Mouse (Mus musculus) testis, postnatal 14 days (tissue): ENCODE measurements around the gene Slx4.
"Not testable (repeated sequence)": the region's sequence is repeated elsewhere in the genome, so short reads cannot be mapped to it uniquely, and the experiment has no call there.

Source experiments
- DNase-seq: peaks from one replicate; pipeline ENCODE4 v3.0.0; 2021; ENCODE audit warnings: low spot score

The Slx4 gene

DNA sequence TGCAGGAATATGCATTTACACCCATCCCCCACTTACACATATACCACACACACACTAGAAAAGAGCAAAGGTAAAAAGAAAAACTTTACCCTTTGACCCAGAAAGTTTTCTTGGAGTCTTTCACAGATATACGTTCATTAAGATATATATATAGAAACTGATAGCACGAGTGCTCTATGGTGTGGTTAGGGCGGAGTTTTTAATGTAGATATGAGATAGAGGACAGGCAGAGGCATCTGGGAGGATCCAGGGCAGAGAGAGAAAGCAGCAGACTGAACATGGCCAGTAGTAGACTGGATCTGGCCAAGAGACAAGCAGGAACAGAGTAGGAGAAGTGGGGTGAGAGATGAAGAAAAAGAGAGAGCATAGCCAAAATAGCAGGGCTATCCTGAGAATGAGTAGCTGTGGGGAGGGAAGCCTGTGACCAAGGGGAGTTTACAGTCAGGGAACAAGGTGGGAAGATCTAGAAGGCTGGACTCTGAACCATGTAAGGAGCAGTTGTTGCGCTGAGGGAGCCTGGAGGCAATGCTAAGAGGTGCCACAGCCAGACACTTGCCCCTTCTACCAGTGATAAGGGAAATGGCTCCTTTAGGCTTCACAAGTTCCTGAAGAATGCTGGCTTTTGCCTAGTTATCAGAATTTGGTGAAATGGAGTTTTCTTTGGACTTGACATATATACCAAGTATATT lies 9.5 kb upstream of the Slx4 start:
- no peak for DNase-seq

DNA sequence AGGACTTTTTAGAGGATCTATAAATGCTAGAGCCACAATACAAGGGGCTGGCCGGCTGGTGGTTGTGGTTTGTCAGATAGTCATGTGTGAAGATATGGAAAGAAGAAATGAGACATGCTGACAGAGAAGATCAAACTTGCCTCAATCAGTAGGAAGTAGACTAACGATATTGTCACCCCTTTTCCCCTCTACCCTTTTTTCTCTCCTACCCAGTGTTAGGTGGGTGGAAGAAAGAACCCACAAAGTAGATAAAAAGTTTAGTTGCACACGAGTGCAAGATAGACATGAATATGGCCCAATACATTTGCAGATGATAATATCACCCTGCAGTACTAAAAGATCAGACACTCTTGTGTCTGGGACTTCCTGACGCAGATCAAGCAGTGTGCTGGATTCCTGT lies 15.2 kb downstream of the Slx4 start:
- DNase-seq = no peak

DNA sequence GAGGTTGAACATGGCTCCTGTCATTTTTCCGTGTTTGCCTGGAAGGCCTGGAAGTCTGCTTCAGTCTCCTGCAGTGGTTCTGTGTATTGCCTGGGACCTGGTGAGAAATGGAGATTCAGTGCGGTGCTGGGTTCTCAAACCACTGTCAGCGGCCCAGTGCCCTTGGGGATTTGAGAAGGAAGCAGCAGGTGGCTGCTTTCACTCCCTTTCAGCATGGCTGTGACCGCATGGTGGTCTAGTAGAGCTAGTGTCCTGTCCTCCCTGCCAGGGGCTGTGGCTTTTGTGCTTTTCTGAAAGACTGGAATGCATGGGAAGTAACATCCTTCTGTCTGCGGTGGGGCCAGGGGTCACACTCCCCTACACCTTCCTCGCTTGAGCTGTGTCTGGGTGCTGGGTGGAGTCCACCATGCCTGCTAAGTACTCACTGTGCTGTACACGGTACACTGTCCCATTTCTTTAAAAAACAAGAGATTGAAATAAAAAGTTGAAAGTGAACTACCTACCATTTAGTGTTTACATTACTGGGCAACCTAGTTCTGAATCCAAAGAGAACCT lies 20.3 kb downstream of the Slx4 start:
- DNase-seq = no peak

DNA sequence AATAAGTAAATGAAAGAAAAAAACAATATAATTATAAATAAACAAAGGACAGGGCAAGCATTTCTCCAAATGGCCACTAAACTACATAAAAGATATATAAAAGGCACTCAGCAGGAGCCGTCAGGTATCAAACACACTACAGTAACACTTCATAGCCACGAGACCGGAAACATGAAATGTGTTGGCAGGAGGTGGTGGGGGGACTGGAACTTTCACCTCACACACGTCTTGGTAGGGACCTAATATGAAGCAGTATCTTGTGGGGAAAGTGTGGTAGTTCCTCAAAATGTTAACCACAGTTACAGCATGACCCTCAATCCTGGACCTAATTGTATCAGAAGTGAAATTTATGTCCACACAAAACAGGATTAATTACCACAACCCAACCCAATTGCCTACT lies 21.4 kb downstream of the Slx4 start:
- no peak for DNase-seq

DNA sequence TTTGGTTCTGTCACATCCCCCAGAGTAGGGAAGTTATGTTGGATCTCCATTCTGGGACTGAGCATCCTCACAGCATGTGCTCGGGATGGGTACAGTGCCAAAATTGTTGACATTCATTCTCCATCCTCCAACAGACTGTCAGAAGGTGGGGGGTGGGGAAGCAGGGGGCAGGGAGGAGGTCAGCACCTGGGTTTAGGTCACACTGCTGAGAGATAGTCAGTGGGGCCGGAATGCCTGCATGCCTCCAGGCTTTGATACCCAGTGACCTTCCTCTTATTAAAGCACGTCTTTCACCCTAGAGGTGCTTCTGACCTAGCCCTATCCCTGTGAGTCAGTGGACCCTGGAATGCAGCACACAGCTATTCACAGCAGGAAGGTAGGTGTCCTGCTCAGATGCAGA lies 26.9 kb downstream of the Slx4 start:
- DNase-seq = no peak

DNA sequence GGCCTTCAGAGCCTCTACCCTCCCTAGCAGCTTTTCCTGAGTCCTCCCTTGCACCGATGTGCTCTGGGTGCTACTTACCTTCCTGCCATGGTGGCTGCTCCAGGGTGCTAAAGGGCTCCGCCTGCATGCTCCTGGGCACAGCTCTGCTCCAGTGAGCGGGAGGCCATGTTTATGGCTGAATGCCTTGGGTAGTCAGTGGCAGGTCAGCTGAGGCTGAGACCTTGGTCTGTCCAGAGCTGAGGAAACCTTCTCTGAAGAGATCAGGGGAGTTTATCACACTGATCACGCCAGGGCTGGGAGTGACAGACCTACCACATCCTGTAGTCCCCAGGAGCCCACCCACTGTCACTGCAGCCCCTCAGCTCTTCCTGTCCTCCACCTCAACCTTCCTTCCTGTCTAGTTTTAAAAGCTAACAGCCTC lies 27.3 kb downstream of the Slx4 start, which contains the start of gene Nlrc3:
Gene Nlrc3, minus strand, starts transcription at position 382 of the 421 bp plus-strand sequence.
- no peak for DNase-seq

DNA sequence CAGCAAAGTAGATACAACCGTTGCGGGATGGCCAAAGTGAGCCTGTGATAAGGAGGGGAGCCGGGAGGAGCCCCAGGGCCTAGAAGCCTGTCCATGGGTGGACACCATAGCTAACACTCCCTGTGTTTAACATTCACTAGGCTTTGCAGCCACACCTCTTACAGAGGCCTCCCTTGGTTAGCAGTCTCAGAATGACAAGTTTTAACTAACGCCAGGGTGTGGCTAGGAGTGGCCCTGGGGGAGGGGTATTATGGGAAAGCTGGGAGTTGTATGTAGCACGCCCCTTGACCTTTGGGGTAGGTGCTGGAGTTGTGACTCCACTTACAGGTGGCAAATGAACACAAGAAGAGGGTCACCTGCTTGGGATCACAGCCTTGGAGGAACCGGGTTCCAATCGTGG lies 27.9 kb downstream of the Slx4 start:
- DNase-seq = no peak

DNA sequence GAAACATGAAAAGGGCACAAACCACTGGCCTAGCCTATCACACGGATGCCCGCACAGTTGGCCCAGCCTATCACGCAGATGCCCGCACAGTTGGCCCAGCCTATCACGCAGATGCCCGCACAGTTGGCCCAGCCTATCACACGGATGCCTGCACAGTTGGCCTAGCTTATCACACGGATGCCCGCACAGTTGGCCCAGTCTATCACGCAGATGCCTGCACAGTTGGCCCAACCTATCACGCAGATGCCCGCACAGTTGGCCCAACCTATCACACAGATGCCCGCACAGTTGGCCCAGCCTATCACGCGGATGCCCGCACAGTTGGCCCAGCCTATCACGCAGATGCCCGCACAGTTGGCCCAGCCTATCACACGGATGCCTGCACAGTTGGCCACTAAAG lies 29.1 kb downstream of the Slx4 start:
- DNase-seq = not testable (repeated sequence)

DNA sequence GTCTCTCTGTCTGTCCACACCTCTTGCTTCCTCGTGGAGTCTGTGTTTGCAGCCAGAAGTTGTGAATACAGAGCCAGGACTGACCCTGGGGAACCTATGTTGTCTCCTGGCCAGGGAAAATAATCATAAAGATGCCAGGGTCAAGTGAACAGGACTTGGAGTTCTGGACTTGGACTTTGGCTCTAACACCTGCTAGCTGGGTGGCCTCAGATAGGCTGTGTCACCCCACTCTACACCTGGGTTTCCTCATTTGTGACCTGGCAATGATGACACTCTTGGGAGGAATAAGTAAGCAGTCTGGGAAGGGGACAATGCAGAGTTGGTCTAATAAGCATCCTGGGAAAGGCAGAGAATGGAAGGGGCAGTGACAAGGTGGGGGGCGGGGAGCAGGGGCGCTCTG lies 38.0 kb downstream of the Slx4 start:
- no peak for DNase-seq

DNA sequence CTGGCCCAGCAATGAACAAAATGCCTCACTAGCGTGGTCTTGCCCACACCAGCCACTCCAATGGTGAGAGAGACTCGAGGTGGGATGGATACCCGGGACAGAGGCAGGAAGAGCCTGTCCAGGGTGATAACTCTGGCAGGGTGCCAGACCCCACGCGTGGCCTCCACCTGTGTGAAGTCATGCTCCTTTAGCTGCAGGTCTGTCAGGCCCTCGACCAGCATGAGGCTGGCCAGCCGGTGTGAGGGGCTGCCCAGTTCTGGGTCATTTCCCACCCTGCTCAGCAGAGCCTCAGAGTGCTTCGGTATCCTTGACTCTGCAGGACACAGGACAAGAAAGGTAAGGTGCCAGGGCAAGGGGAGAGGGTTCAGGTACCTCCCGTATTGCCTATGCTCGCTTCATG lies 38.6 kb downstream of the Slx4 start:
- DNase-seq = no peak

DNA sequence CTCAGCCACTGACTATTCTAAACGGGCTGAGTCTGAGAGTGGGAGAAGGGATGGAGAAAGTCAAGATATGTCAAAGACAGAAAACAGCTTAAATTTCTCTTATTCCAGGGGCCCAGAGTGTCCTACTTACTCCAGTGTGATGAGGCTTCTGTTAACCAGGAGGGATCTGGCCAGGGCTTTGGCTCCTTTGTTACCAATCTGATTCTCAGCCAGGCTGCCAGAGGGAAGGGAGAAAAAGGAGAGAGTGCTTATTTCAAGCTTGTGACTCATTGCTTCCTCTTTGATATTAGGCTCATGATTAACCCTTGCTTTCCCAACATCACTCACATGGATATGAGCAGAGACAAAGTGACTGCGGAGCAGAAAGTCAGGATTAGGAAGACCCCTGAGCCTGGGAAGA lies 44.3 kb downstream of the Slx4 start:
- DNase-seq = no peak

DNA sequence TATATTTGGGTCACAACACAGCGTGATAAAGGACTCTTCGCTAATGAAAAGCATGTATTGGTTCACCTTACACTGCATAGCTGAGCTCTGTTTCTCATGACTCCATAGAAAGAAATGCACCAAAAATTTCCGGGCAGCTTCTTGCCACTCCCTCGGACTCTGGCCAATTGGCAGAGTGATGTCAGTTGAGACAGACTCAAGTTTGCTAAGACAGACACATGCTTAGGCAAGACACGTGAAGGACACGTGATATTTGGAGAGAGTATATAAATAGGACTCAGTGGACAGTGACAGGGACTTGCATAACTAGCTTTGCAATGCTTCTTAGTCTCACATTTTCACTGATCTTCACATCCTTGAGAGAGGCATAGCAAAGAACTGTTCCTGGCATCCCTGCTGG lies 47.2 kb downstream of the Slx4 start:
- DNase-seq = no peak

DNA sequence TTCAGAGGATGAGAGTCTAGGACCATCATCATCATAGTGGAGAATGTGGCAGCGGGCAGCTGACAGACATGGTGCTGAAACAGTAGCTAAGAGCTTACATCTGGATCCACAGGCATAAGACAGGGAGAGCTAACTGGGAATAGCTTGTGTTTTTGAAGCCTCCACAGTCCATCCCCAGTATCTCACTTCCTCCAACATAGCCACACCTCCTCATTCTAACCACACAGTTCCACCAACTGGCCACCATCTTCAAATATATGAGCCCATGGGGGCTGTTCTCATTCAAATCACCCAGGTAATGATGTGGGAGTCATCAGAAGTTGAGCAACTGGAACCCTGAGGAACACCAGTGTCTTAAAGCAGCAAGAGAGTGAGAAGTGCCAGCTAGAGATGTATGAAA lies 52.4 kb downstream of the Slx4 start:
- DNase-seq = no peak

DNA sequence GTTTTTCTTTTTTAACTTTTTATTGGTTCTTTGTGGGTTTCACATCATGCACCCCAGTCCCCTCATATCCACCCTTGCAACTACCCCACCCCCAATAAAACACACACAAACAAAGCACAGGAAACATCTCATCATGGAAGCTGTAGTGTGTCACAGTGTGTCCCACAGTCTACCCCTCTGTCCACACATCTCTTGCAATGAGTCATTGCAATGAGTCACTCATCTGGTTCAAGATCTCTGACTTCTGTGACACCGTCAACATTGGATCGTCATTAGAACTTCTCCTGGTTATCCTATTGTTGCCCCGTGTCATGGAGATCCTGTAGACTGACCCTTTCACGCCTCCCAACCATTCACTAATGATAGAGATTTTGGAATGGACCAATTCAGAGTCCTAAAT lies 68.9 kb downstream of the Slx4 start:
- DNase-seq = no peak

DNA sequence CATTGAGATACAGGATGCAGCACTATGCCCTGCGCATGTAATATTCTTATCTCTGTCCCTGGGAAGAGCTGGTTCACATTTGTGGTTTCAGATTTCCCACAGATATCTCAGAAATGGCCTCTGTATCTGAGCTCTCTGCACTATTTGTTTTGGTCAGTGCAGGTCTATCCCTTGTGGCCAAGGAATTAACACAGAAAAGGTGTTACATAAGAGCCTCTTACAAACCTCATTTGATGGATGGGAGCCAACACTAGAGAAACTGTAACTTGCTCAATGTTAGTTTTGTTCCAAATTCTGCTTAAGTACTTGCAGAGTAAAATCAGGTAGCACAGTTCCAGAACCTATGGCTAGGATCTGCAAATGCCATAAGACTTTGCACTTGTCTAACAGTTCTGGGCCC lies 69.5 kb downstream of the Slx4 start:
- DNase-seq = no peak

DNA sequence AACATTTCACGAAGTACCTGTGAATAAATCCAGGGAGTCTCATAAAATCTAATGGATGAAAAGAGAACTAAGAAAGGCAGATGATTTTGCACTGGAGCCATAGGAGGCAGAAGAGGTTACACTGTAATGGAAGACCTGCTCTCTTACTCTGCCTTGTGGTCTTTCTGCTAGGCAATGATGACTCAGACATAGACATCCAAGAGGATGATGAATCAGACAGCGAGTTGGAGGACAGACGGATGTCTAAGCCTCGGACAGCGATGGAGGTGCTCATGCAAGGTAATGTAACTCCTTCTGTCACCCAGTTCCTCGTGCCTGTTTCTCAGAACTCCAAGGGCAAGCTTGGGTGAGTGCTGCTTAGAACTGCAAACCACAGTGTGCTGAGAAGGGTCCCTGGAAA lies 70.0 kb downstream of the Slx4 start:
- no peak for DNase-seq

DNA sequence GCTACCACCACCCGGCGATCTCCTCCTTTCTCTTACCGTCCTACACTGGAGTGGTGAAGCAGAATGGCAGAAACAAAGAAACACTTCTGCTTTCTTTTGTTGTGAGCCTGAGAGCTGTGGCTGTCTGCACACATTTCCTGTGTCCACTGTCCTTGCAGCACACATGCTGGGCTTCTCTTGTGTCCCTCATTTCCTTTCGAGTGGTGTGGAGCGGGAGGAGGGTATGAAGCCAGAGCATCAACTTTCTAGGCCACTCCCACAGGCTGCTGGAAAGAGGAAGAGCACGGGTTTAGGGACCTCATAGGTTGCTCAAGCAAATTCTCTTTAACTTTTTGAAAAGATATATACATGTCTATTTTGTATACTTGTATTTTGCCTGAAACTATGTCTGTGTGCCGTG lies 74.4 kb downstream of the Slx4 start:
- DNase-seq = no peak
